In the genomic region with DNA sequence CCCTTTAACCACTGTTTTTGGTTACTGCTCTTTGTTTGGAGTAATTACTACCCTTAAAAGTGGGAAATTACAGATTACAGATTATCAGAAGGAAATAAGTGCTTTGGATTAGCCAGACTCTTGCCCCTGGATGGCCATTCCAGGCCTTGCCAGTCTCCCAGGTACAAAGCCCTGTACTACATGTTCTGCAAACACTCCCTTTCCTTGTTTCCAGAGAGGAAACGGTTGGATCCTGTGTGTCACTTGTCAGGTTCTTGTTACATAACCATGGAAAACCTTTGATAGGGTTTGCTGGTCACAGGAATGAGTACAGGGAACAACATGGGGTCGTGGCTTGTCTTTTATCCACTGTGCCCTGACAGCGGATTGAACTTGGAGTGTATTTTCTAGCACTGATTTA, we compare ENCODE assay signal across 27 mouse cellular contexts. TPM values are rescaled to one million over a fixed set of nuclear protein-coding genes. Genes with fewer than 3 reads are reported as not detected.
DNase-seq lines count a peak whose midpoint lies in the region; ATAC-seq and TF ChIP-seq lines count a peak whose summit lies in the region.
"Had no signal": no experiment of that assay in that cellular context is flagged by ENCODE, and none has a peak within 500 bp of the region (broad histone marks: within the 10 kb centered on the region; RNA-seq: fewer than 3 reads in every experiment).

No protein-coding gene starts in this region.

- DNase-seq in heart, adult 8-10 months (ENCODE audit: low spot score) = peak; percentile 57
- DNase-seq in heart, postnatal 4 days = no peak
- no peak for DNase-seq in lung, embryonic 14.5 days
- no peak for DNase-seq in lung, postnatal 14 days
- no peak for DNase-seq in hindbrain, embryonic 14.5 days (ENCODE audit: low spot score)
- no peak for DNase-seq in thymus, postnatal 36 days
- DNase-seq: adrenal gland, postnatal 25 days; cerebellum, adult 9-10 months; kidney, adult 18-20 months; thymus, postnatal 25 days had no signal

- H3K36me3 ChIP-seq in lung, embryonic 14.5 days (ENCODE audit: insufficient read depth) = no peaks in the 10 kb centered on the region
- H3K36me3 ChIP-seq in heart, embryonic 14.5 days (ENCODE audit: control insufficient read depth, insufficient read depth, low read length) = no peaks in the 10 kb centered on the region
- no peaks in the 10 kb centered on the region for H3K36me3 ChIP-seq in hindbrain, embryonic 14.5 days (replicated peaks; ENCODE audit: control insufficient read depth, insufficient read depth)
- H3K36me3 ChIP-seq: forebrain, embryonic 15.5 days; hindbrain, embryonic 13.5 days; limb, embryonic 13.5 days; midbrain, embryonic 10.5 days had no signal

- 0 out of 2 replicates have a peak, but pooled peaks cover 4% of the 10 kb centered on the region for H3K4me1 ChIP-seq in lung, embryonic 14.5 days (ENCODE audit: insufficient read depth)
- H3K4me1 ChIP-seq in embryonic fibroblast, embryonic 13.5 days (ENCODE audit: control insufficient read depth, insufficient read depth, low read length) = peaks cover 9% of the 10 kb centered on the region; the same call in 1 of the 2 replicates
- H3K4me1 ChIP-seq in heart, embryonic 14.5 days (ENCODE audit: control insufficient read depth in 2 of 2, insufficient read depth in 2 of 2, low read length in 2 of 2) = peaks cover 25 to 50% of the 10 kb centered on the region in 2 experiments
- peaks cover 13% of the 10 kb centered on the region for H3K4me1 ChIP-seq in hindbrain, embryonic 14.5 days (replicated peaks; ENCODE audit: control insufficient read depth, insufficient read depth, low read length)
- H3K4me1 ChIP-seq: midbrain, embryonic 10.5 days had no signal

- H3K27ac ChIP-seq in lung, embryonic 14.5 days (ENCODE audit: low read depth) = 0 out of 2 replicates have a peak overlapping the region, but pooled peaks have one; percentile 7
- 0 out of 2 replicates have a peak overlapping the region, but pooled peaks have one; percentile 21 for H3K27ac ChIP-seq in embryonic fibroblast, embryonic 13.5 days (ENCODE audit: insufficient read depth, low read length)
- H3K27ac ChIP-seq in heart, embryonic 14.5 days (replicated peaks in 1 of 2; ENCODE audit: control insufficient read depth in 1 of 2, insufficient read depth in 1 of 2, low read depth in 2 of 2, low read length in 2 of 2) = peak overlapping the region in 1 of 2 experiments; percentile 64; a peak in 1 of 4 replicates
- no peak overlapping the region for H3K27ac ChIP-seq in hindbrain, embryonic 14.5 days
- H3K27ac ChIP-seq: forebrain, embryonic 15.5 days; limb, embryonic 13.5 days; liver, embryonic 14.5 days; midbrain, embryonic 10.5 days had no signal

- 55% methylated on average over 3 of the region's 3 CpGs for WGBS in lung, embryonic 14.5 days
- 49% methylated on average over 3 of the region's 3 CpGs for WGBS in heart, embryonic 14.5 days
- 72% methylated on average over 3 of the region's 3 CpGs for WGBS in hindbrain, embryonic 14.5 days

- H3K4me2 ChIP-seq in lung, embryonic 14.5 days = no peak overlapping the region
- H3K4me2 ChIP-seq in heart, embryonic 14.5 days (ENCODE audit: low read length) = peak overlapping the region; percentile 36; the same call in 1 of the 2 replicates
- no peak overlapping the region for H3K4me2 ChIP-seq in hindbrain, embryonic 14.5 days (replicated peaks)
- H3K4me2 ChIP-seq: forebrain, embryonic 15.5 days; hindbrain, embryonic 13.5 days; limb, embryonic 13.5 days had no signal

- ATAC-seq in lung, embryonic 14.5 days (ENCODE audit: insufficient read depth) = no peak
- ATAC-seq in heart, embryonic 14.5 days (ENCODE audit: insufficient number of reproducible peaks, insufficient read depth, low FRiP score, low read depth) = no peak
- ATAC-seq in hindbrain, embryonic 14.5 days (ENCODE audit: low FRiP score) = no peak
- ATAC-seq: forebrain, embryonic 15.5 days; inflammation-experienced regulatory T-cells, adult 6 months had no signal

- H3K9ac ChIP-seq in lung, embryonic 14.5 days = no peak overlapping the region
- H3K9ac ChIP-seq in heart, embryonic 14.5 days (ENCODE audit: low read length) = no peak overlapping the region
- H3K9ac ChIP-seq in hindbrain, embryonic 14.5 days = no peak overlapping the region
- H3K9ac ChIP-seq: forebrain, embryonic 15.5 days; hindbrain, embryonic 13.5 days; limb, embryonic 13.5 days; liver, embryonic 14.5 days had no signal

- TF ChIP-seq CTCF in lung, embryonic 14.5 days (IDR thresholded peaks at IDR 0.05; ENCODE audit: low read depth) = no peak
- TF ChIP-seq CTCF in embryonic fibroblast, embryonic 13.5 days (IDR thresholded peaks at IDR 0.05; ENCODE audit: borderline replicate concordance, insufficient read depth, low read length) = no peak

- no peak overlapping the region for H3K4me3 ChIP-seq in lung, embryonic 14.5 days (ENCODE audit: low read depth, low read length)
- H3K4me3 ChIP-seq in embryonic fibroblast, embryonic 13.5 days (ENCODE audit: insufficient read depth, low read length) = no peak overlapping the region
- no peak overlapping the region for H3K4me3 ChIP-seq in heart, embryonic 14.5 days (ENCODE audit: control insufficient read depth in 1 of 2, insufficient read depth in 1 of 2, low read depth in 1 of 2, low read length in 2 of 2)
- H3K4me3 ChIP-seq in hindbrain, embryonic 14.5 days (replicated peaks; ENCODE audit: low read length) = no peak overlapping the region
- H3K4me3 ChIP-seq: forebrain, embryonic 15.5 days; hindbrain, embryonic 13.5 days; limb, embryonic 13.5 days; midbrain, embryonic 10.5 days had no signal

- H3K9me3 ChIP-seq in lung, embryonic 14.5 days (ENCODE audit: low read depth, low read length) = no peaks in the 10 kb centered on the region
- H3K9me3 ChIP-seq in heart, embryonic 14.5 days (ENCODE audit: control insufficient read depth, low read length) = no peaks in the 10 kb centered on the region
- H3K9me3 ChIP-seq in hindbrain, embryonic 14.5 days (ENCODE audit: control insufficient read depth, low read length) = no peaks in the 10 kb centered on the region
- H3K9me3 ChIP-seq: forebrain, embryonic 15.5 days; hindbrain, embryonic 13.5 days; limb, embryonic 13.5 days; midbrain, embryonic 10.5 days had no signal

- no peak for TF ChIP-seq POLR2A in embryonic fibroblast, embryonic 13.5 days (IDR thresholded peaks at IDR 0.05; ENCODE audit: low read depth, low read length)

- H3K27me3 ChIP-seq in lung, embryonic 14.5 days (ENCODE audit: insufficient read depth, low read length) = no peaks in the 10 kb centered on the region
- no peaks in the 10 kb centered on the region for H3K27me3 ChIP-seq in heart, embryonic 14.5 days (ENCODE audit: control insufficient read depth, insufficient read depth, low read length)
- H3K27me3 ChIP-seq in hindbrain, embryonic 14.5 days (ENCODE audit: control insufficient read depth, insufficient read depth, low read length) = no peaks in the 10 kb centered on the region
- H3K27me3 ChIP-seq: forebrain, embryonic 15.5 days; hindbrain, embryonic 13.5 days; limb, embryonic 13.5 days had no signal

RNA-seq across cellular contexts. Expression of a gene that starts 39.3 kb away (rescaled TPM):
- 100 to 1,000 TPM; 332 to 446 (median 375) TPM for total RNA-seq in heart, adult 8-10 months (2022)
- 100 to 1,000 TPM; 303 to 328 TPM for total RNA-seq in heart, postnatal 4 days (2021)
- 14.9 and 15.8 TPM in 2 replicates for polyA plus RNA-seq in lung, embryonic 14.5 days (2014; fragmentation: Nextera tagmentation; extraction: Ambion mirVana)
- polyA plus RNA-seq in embryonic fibroblast, embryonic 13.5 days (2011; ENCODE audit: insufficient read length, low read depth, missing spikeins) = 559 and 687 TPM in 2 replicates
- polyA plus RNA-seq in heart, embryonic 14.5 days (2014; fragmentation: Nextera tagmentation; extraction: Ambion mirVana) = 29.4 and 30.6 TPM in 2 replicates
- polyA plus RNA-seq in hindbrain, embryonic 14.5 days (2014; fragmentation: Nextera tagmentation; extraction: Ambion mirVana) = 4.5 and 4.9 TPM in 2 replicates

RNA-seq across cellular contexts. Expression of a gene that starts 59.4 kb away (rescaled TPM):
- total RNA-seq in heart, adult 8-10 months (2022) = 10 to 100 TPM in 1 of 4 experiments, not detected in 3; 44.8 TPM
- not detected for total RNA-seq in heart, postnatal 4 days (2021)
- polyA plus RNA-seq in lung, embryonic 14.5 days (2014; fragmentation: Nextera tagmentation; extraction: Ambion mirVana) = not detected in 2 replicates
- polyA plus RNA-seq in embryonic fibroblast, embryonic 13.5 days (2011; ENCODE audit: insufficient read length, low read depth, missing spikeins) = not detected in 2 replicates
- polyA plus RNA-seq in heart, embryonic 14.5 days (2014; fragmentation: Nextera tagmentation; extraction: Ambion mirVana) = not detected in 2 replicates
- polyA plus RNA-seq in hindbrain, embryonic 14.5 days (2014; fragmentation: Nextera tagmentation; extraction: Ambion mirVana) = not detected in 2 replicates
- total RNA-seq: adrenal gland, postnatal 25 days; ES-E14; gastrocnemius, postnatal 14 days; layer of hippocampus, adult 8-10 months; left cerebral cortex, postnatal 25 days; midbrain, postnatal 0 days had no signal
- polyA plus RNA-seq: brain, embryonic 14.5 days; embryonic facial prominence, embryonic 14.5 days; forebrain, embryonic 15.5 days; hindbrain, embryonic 13.5 days; inflammation-experienced regulatory T-cells, adult 6 months; limb, embryonic 13.5 days; liver, embryonic 14.5 days; midbrain, embryonic 10.5 days; midbrain, postnatal 0 days; neural tube, embryonic 14.5 days; stomach, embryonic 14.5 days had no signal

Comparison
In these comparisons a context has a peak if more than half of its experiments do, and no peak if none do; other contexts are left out.
1. RNA of a gene that starts 39.3 kb away (polyA plus RNA-seq): 559 to 687 TPM in embryonic fibroblast, embryonic 13.5 days; 29.4 to 30.6 TPM in heart, embryonic 14.5 days, 14.9 to 15.8 TPM in lung, embryonic 14.5 days and 4.5 to 4.9 TPM in hindbrain, embryonic 14.5 days; every median in the first group is over 10 times any median in the second.